Mouse (Mus musculus): ENCODE measurements around the gene Celf1.

DNA sequence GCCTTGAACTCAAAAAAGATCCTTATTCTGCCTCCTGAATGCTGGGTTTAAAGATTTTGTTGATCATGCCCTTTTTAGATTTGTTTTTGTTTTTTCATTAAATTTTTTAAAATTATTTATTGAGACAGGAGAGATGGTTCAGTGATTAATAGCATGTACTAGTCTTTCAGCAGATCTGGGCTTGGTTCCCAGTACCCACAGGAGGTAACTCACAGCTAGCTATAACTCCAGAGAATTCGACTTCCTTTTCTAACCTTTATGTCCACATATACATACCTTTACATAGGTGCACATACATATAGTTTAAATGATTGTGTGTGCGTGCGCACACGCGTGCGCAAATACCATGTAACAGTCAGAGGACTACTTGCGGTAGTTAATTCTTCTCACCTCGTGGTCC, 68.4 kb downstream of the Celf1 start:
- TF ChIP-seq GATA1 (IDR thresholded peaks at IDR 0.05; ENCODE audit: borderline replicate concordance, low read length), result no peak
- TF ChIP-seq FLI1 (IDR thresholded peaks at IDR 0.05; ENCODE audit: low read length), result no peak

Measured in megakaryocyte, embryonic 14.5 days (primary cell).